Mouse (Mus musculus): ENCODE data around the gene Nipsnap3a. TPM values are rescaled to one million over a fixed set of nuclear protein-coding genes. Genes with fewer than 3 reads are reported as not detected.

Nipsnap3a gene
- total RNA-seq (2023), result not detected

DNA sequence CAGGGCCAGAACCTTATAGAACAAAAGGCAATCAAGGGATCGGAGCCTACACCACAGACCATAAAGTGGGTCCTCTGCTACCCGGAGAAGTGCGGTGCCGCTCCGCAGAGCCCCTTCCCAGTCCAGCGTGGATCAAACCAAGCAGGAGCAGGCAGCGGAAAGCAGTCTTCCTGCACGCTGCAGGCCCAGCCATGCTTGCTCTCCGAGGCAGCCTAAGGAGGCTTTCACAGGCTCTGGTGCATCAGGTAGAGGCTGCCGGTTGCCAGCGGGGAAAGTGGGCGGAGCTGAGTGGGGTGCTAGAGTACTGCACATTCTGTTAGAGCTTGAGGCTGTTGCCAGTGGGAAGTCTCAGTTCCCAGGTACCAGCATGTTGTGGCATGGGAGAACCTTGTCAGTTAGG, at the start of gene Nipsnap3a:
Gene Nipsnap3a (plus strand): TSS at position 25 of the 400 bp plus-strand sequence.

DNA sequence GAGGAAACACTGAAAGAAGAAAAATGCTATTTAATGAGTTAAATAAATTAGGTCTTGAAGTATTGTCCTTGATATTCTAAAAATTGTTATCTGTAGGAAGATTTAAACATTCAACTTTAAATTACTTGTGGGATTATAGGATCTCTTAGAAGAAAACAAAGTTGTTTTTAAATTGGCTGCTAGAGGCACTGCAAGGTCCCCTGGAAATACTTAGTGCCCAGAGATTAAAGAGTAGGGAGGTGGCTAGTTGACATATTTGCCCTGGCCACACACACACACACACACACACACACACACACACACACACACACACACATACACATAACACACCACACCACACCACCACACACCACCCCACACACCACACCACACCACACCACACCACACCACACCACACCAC, 24.8 kb upstream of the Nipsnap3a start, which contains the start of gene Olfr270:
Gene Olfr270 (plus strand): TSS at position 301 of the 400 bp plus-strand sequence.

GRCm38 (mm10) chr4:53011732-53012361, 22.8 kb downstream of the Nipsnap3a start, which contains the start of gene Nipsnap3b:
Nipsnap3b (plus strand) TSS chr4:53011880.

Other genes starting within 250 kb of the Nipsnap3a start
- gene Olfr275, start 174.7 kb upstream of the Nipsnap3a start, total RNA-seq (2023), result not detected
- gene Olfr273, start 130.0 kb upstream of the Nipsnap3a start, total RNA-seq (2023), result not detected
- gene Olfr272, start 70.1 kb upstream of the Nipsnap3a start, total RNA-seq (2023), result not detected
- gene Olfr270, start 24.7 kb upstream of the Nipsnap3a start, total RNA-seq (2023), result not detected
- gene Nipsnap3b, start 22.6 kb downstream of the Nipsnap3a start, total RNA-seq (2023), result 35.5 TPM
- gene Abca1, start 170.6 kb downstream of the Nipsnap3a start, total RNA-seq (2023), result 25.8 TPM